Mouse (Mus musculus): ENCODE data around the gene Sycp2l. TPM values are rescaled to one million over a fixed set of nuclear protein-coding genes. Genes with fewer than 3 reads are reported as not detected.
A peak's percentile ranks its signal among the peaks of the same experiment; 100 is the strongest.

The Sycp2l gene
- not detected in 2 replicates for polyA plus RNA-seq (2014; fragmentation: Nextera tagmentation; extraction: Ambion mirVana)

GRCm38 (mm10) chr13:41113940-41114339, at the start of gene Sycp2l:
Sycp2l (plus strand) TSS chr13:41114307.
- no peak for DNase-seq (ENCODE audit: low spot score)
- Histone ChIP-seq H3K9me3 (ENCODE audit: control insufficient read depth, low read length) (no peaks in the 10 kb centered on the region), H3K27ac (no peak within 1 kb of the TSS), H3K4me3 (replicated peaks; ENCODE audit: low read length) (no peak within 1 kb of the TSS), H3K4me1 (replicated peaks; ENCODE audit: control insufficient read depth, insufficient read depth, low read length) (no peaks in the 10 kb centered on the region), H3K36me3 (replicated peaks; ENCODE audit: control insufficient read depth, insufficient read depth) (no peaks in the 10 kb centered on the region), H3K4me2 (replicated peaks) (peak within 1 kb of the TSS; percentile 20; the same call in 1 of the 2 replicates), H3K9ac (no peak within 1 kb of the TSS), H3K27me3 (ENCODE audit: control insufficient read depth, insufficient read depth, low read length) (peaks cover 12% of the 10 kb centered on the region)
- ATAC-seq (ENCODE audit: low FRiP score) = no peak
- WGBS = 30% methylated on average over 14 of the region's 14 CpGs

- Histone ChIP-seq H3K27me3 (ENCODE audit: control insufficient read depth, insufficient read depth, low read length) (no peaks in the 10 kb centered on the region), H3K4me1 (replicated peaks; ENCODE audit: control insufficient read depth, insufficient read depth, low read length) (no peaks in the 10 kb centered on the region), H3K4me2 (replicated peaks) (no peak overlapping the region), H3K27ac (no peak overlapping the region), H3K4me3 (replicated peaks; ENCODE audit: low read length) (no peak overlapping the region), H3K9ac (no peak overlapping the region), H3K9me3 (ENCODE audit: control insufficient read depth, low read length) (no peaks in the 10 kb centered on the region), H3K36me3 (replicated peaks; ENCODE audit: control insufficient read depth, insufficient read depth) (no peaks in the 10 kb centered on the region)
- ATAC-seq (ENCODE audit: low FRiP score) = no peak
- 94% methylated on average over 4 of the region's 4 CpGs for WGBS
- DNase-seq (ENCODE audit: low spot score) = no peak
These were observed 46.5 kb upstream of the Sycp2l start for GRCm38 (mm10) chr13:41067618-41068017.

GRCm38 (mm10) chr13:41071617-41072016, 42.5 kb upstream of the Sycp2l start:
- DNase-seq (ENCODE audit: low spot score) = no peak
- WGBS = 90% methylated on average over 11 of the region's 11 CpGs
- H3K9me3 ChIP-seq (ENCODE audit: control insufficient read depth, low read length) = no peaks in the 10 kb centered on the region
- H3K36me3 ChIP-seq (replicated peaks; ENCODE audit: control insufficient read depth, insufficient read depth) = no peaks in the 10 kb centered on the region
- H3K9ac ChIP-seq = no peak overlapping the region
- H3K27ac ChIP-seq = no peak overlapping the region
- no peaks in the 10 kb centered on the region for H3K27me3 ChIP-seq (ENCODE audit: control insufficient read depth, insufficient read depth, low read length)
- no peak overlapping the region for H3K4me3 ChIP-seq (replicated peaks; ENCODE audit: low read length)
- H3K4me1 ChIP-seq (replicated peaks; ENCODE audit: control insufficient read depth, insufficient read depth, low read length) = no peaks in the 10 kb centered on the region
- no peak overlapping the region for H3K4me2 ChIP-seq (replicated peaks)
- no peak for ATAC-seq (ENCODE audit: low FRiP score)

- Histone ChIP-seq H3K4me3 (replicated peaks; ENCODE audit: low read length) (no peak overlapping the region), H3K9me3 (ENCODE audit: control insufficient read depth, low read length) (no peaks in the 10 kb centered on the region), H3K9ac (no peak overlapping the region), H3K27me3 (ENCODE audit: control insufficient read depth, insufficient read depth, low read length) (peaks cover 9% of the 10 kb centered on the region), H3K4me1 (replicated peaks; ENCODE audit: control insufficient read depth, insufficient read depth, low read length) (no peaks in the 10 kb centered on the region), H3K27ac (no peak overlapping the region), H3K4me2 (replicated peaks) (no peak overlapping the region), H3K36me3 (replicated peaks; ENCODE audit: control insufficient read depth, insufficient read depth) (no peaks in the 10 kb centered on the region)
- DNase-seq (ENCODE audit: low spot score) = no peak
- WGBS = 92% methylated on average over 5 of the region's 5 CpGs
- no peak for ATAC-seq (ENCODE audit: low FRiP score)
These were observed 40.3 kb upstream of the Sycp2l start for GRCm38 (mm10) chr13:41073819-41074218.

- 65% methylated on average over 9 of the region's 9 CpGs for WGBS
- DNase-seq (ENCODE audit: low spot score) (no peak), ATAC-seq (ENCODE audit: low FRiP score) (no peak)
- peaks cover 14% of the 10 kb centered on the region for H3K27me3 ChIP-seq (ENCODE audit: control insufficient read depth, insufficient read depth, low read length)
- H3K9me3 ChIP-seq (ENCODE audit: control insufficient read depth, low read length) = no peaks in the 10 kb centered on the region
- no peaks in the 10 kb centered on the region for H3K36me3 ChIP-seq (replicated peaks; ENCODE audit: control insufficient read depth, insufficient read depth)
- no peak overlapping the region for H3K9ac ChIP-seq
- no peak overlapping the region for H3K4me3 ChIP-seq (replicated peaks; ENCODE audit: low read length)
- no peaks in the 10 kb centered on the region for H3K4me1 ChIP-seq (replicated peaks; ENCODE audit: control insufficient read depth, insufficient read depth, low read length)
- no peak overlapping the region for H3K27ac ChIP-seq
- H3K4me2 ChIP-seq (replicated peaks) = peak overlapping the region; percentile 78; the same call in 1 of the 2 replicates
These were observed 36.2 kb upstream of the Sycp2l start for GRCm38 (mm10) chr13:41077921-41078320.

- peak overlapping the region; percentile 10; the same call in 1 of the 2 replicates for H3K9ac ChIP-seq
- H3K9me3 ChIP-seq (ENCODE audit: control insufficient read depth, low read length) = no peaks in the 10 kb centered on the region
- peak overlapping the region; percentile 42 for H3K4me3 ChIP-seq (replicated peaks; ENCODE audit: low read length)
- H3K27ac ChIP-seq = no peak overlapping the region
- H3K36me3 ChIP-seq (replicated peaks; ENCODE audit: control insufficient read depth, insufficient read depth) = no peaks in the 10 kb centered on the region
- peaks cover 14% of the 10 kb centered on the region for H3K27me3 ChIP-seq (ENCODE audit: control insufficient read depth, insufficient read depth, low read length)
- DNase-seq (ENCODE audit: low spot score) = no peak
- H3K4me2 ChIP-seq (replicated peaks) = peak overlapping the region; percentile 78
- peak; percentile 54; the same call in 1 of the 2 replicates for ATAC-seq (ENCODE audit: low FRiP score)
- 7% methylated on average over 24 of the region's 24 CpGs for WGBS
- no peaks in the 10 kb centered on the region for H3K4me1 ChIP-seq (replicated peaks; ENCODE audit: control insufficient read depth, insufficient read depth, low read length)
These were observed 35.3 kb upstream of the Sycp2l start for GRCm38 (mm10) chr13:41078690-41079420.

- WGBS = under 1% methylated on average over 37 of the region's 40 CpGs
- ATAC-seq (ENCODE audit: low FRiP score) = peak; percentile 91
- Histone ChIP-seq H3K4me2 (replicated peaks) (peak within 1 kb of the TSS; percentile 78), H3K9ac (peak within 1 kb of the TSS; percentile 10; the same call in 1 of the 2 replicates), H3K4me3 (replicated peaks; ENCODE audit: low read length) (peak within 1 kb of the TSS; percentile 42), H3K36me3 (replicated peaks; ENCODE audit: control insufficient read depth, insufficient read depth) (no peaks in the 10 kb centered on the region), H3K27ac (no peak within 1 kb of the TSS), H3K27me3 (ENCODE audit: control insufficient read depth, insufficient read depth, low read length) (peaks cover 14% of the 10 kb centered on the region), H3K9me3 (ENCODE audit: control insufficient read depth, low read length) (no peaks in the 10 kb centered on the region), H3K4me1 (replicated peaks; ENCODE audit: control insufficient read depth, insufficient read depth, low read length) (no peaks in the 10 kb centered on the region)
- peak; percentile 83 for DNase-seq (ENCODE audit: low spot score)
These were observed 34.7 kb upstream of the Sycp2l start, which contains the start of gene Mak for GRCm38 (mm10) chr13:41079421-41079780. Mak (minus strand) TSS chr13:41079706.

- no peak for DNase-seq (ENCODE audit: low spot score)
- Histone ChIP-seq H3K36me3 (replicated peaks; ENCODE audit: control insufficient read depth, insufficient read depth) (no peaks in the 10 kb centered on the region), H3K4me3 (replicated peaks; ENCODE audit: low read length) (peak overlapping the region; percentile 42), H3K4me2 (replicated peaks) (peak overlapping the region; percentile 78), H3K4me1 (replicated peaks; ENCODE audit: control insufficient read depth, insufficient read depth, low read length) (no peaks in the 10 kb centered on the region), H3K9me3 (ENCODE audit: control insufficient read depth, low read length) (no peaks in the 10 kb centered on the region), H3K27ac (no peak overlapping the region), H3K9ac (no peak overlapping the region), H3K27me3 (ENCODE audit: control insufficient read depth, insufficient read depth, low read length) (peaks cover 14% of the 10 kb centered on the region)
- WGBS = 56% methylated on average over 5 of the region's 5 CpGs
- no peak for ATAC-seq (ENCODE audit: low FRiP score)
These were observed 34.2 kb upstream of the Sycp2l start for GRCm38 (mm10) chr13:41079859-41080258.

GRCm38 (mm10) chr13:41080700-41081099, 33.4 kb upstream of the Sycp2l start:
- H3K36me3 ChIP-seq (replicated peaks; ENCODE audit: control insufficient read depth, insufficient read depth) = no peaks in the 10 kb centered on the region
- 92% methylated on average over 6 of the region's 6 CpGs for WGBS
- no peak for DNase-seq (ENCODE audit: low spot score)

More at GRCm38 (mm10) chr13:41080700-41081099, 33.4 kb upstream of the Sycp2l start:
- no peak overlapping the region for H3K27ac ChIP-seq
- H3K4me1 ChIP-seq (replicated peaks; ENCODE audit: control insufficient read depth, insufficient read depth, low read length) = no peaks in the 10 kb centered on the region
- no peak overlapping the region for H3K4me3 ChIP-seq (replicated peaks; ENCODE audit: low read length)
- H3K9ac ChIP-seq = no peak overlapping the region
- no peak for ATAC-seq (ENCODE audit: low FRiP score)
- H3K4me2 ChIP-seq (replicated peaks) = no peak overlapping the region
- H3K9me3 ChIP-seq (ENCODE audit: control insufficient read depth, low read length) = no peaks in the 10 kb centered on the region
- peaks cover 14% of the 10 kb centered on the region for H3K27me3 ChIP-seq (ENCODE audit: control insufficient read depth, insufficient read depth, low read length)

Measured in hindbrain, embryonic 14.5 days (tissue).